Mouse (Mus musculus) lung, adult 2 months (tissue): Measurements from ENCODE around the gene Rps6ka1. TPM values are rescaled to one million over a fixed set of nuclear protein-coding genes. Genes with fewer than 3 reads are reported as not detected.

Experiments used
- DNase-seq: peaks from one replicate; pipeline ENCODE4 v3.0.0; 2022
- H3K4me1 ChIP-seq: fragments of 200-500 bp; 2 replicates; pipeline ENCODE4 v1.6.1; 2011; ENCODE audit warnings: low read length; ENCODE audit not compliant: control insufficient read depth, insufficient read depth
- H3K4me3 ChIP-seq: fragments of 200-500 bp; replicated peaks from 2 replicates; pipeline ENCODE3; 2011; ENCODE audit warnings: low read depth, mild to moderate bottlenecking, control low read depth, low read length; ENCODE audit errors: extremely low read depth
- CTCF ChIP-seq: fragments of 200-500 bp; IDR thresholded peaks from 2 replicates; pipeline ENCODE4 v1.5.1; 2011; ENCODE audit warnings: mild to moderate bottlenecking, low read length, control low read depth; ENCODE audit not compliant: insufficient read depth
- POLR2A ChIP-seq: fragments of 200-500 bp; IDR thresholded peaks from 2 replicates; pipeline ENCODE4 v1.6.1; 2011; ENCODE audit warnings: low read depth, mild to moderate bottlenecking, control low read depth, low read length, borderline replicate concordance; ENCODE audit errors: extremely low read depth
- WGBS: fragments of 180-500 bp; shearing (Covaris S2); methylation state at CpG from one replicate; pipeline ENCODE4 v1.1.7; 2018; 5-methylcytosine and 5-hydroxymethylcytosine counted together
- polyA plus RNA-seq: library from polyadenylated mRNA; depleted of rRNA; stranded (reverse); fragments of >200 nt; gene quantifications from 2 replicates; pipeline ENCODE4 v1.2.3, GENCODE M21; 2012

Rps6ka1 gene
- polyA plus RNA-seq, 1 experiment: 65.6 TPM

GRCm38 (mm10) chr4:133829281-133830070 is 58.1 kb downstream of the Rps6ka1 start:
- H3K4me1 ChIP-seq: peaks cover 2% of the 10 kb centered on the region
- no peak for TF ChIP-seq POLR2A
- TF ChIP-seq CTCF: peak; percentile 57
- 9% methylated on average over 10 of the region's 10 CpGs for WGBS
- DNase-seq: peak; percentile 74
- H3K4me3 ChIP-seq: no peak overlapping the region

- peaks cover 2% of the 10 kb centered on the region for H3K4me1 ChIP-seq
- DNase-seq: no peak
- WGBS: 29% methylated on average over 25 of the region's 25 CpGs
- H3K4me3 ChIP-seq: no peak overlapping the region
- TF ChIP-seq POLR2A: no peak
- TF ChIP-seq CTCF: no peak
Observed at GRCm38 (mm10) chr4:133827887-133828794, 59.5 kb downstream of the Rps6ka1 start.

- Histone ChIP-seq H3K4me3 (no peak overlapping the region), H3K4me1 (peaks cover 2% of the 10 kb centered on the region)
- WGBS: 72% methylated on average over 6 of the region's 6 CpGs
- TF ChIP-seq POLR2A (no peak), CTCF (no peak)
- DNase-seq: no peak
Observed at GRCm38 (mm10) chr4:133827354-133827753, 60.2 kb downstream of the Rps6ka1 start.

- TF ChIP-seq POLR2A: no peak
- TF ChIP-seq CTCF: no peak
- no peak for DNase-seq
- 37% methylated on average over 3 of the region's 3 CpGs for WGBS
- no peak overlapping the region for H3K4me3 ChIP-seq
- H3K4me1 ChIP-seq: peaks cover 2% of the 10 kb centered on the region
Observed at GRCm38 (mm10) chr4:133825731-133826130, 61.9 kb downstream of the Rps6ka1 start.

- peak; percentile 47 for DNase-seq
- Histone ChIP-seq H3K4me3 (peak overlapping the region; percentile 31), H3K4me1 (peaks cover 5% of the 10 kb centered on the region)
- WGBS: 33% methylated on average over 9 of the region's 9 CpGs
- TF ChIP-seq CTCF: no peak
- TF ChIP-seq POLR2A: peak; percentile 63; the same call in 1 of the 2 replicates
Observed at GRCm38 (mm10) chr4:133820806-133821560, 66.6 kb downstream of the Rps6ka1 start.

GRCm38 (mm10) chr4:133820166-133820565 is 67.4 kb downstream of the Rps6ka1 start:
- WGBS: 37% methylated on average over 4 of the region's 4 CpGs
- TF ChIP-seq CTCF (no peak), POLR2A (no peak)

GRCm38 (mm10) chr4:133817356-133817755 is 70.2 kb downstream of the Rps6ka1 start:
- no peak for TF ChIP-seq CTCF
- no peak for TF ChIP-seq POLR2A
- DNase-seq: no peak
- Histone ChIP-seq H3K4me1 (peaks cover 11% of the 10 kb centered on the region), H3K4me3 (no peak overlapping the region)
- WGBS: 87% methylated on average over 5 of the region's 5 CpGs

More at GRCm38 (mm10) chr4:133820166-133820565, 67.4 kb downstream of the Rps6ka1 start:
- Histone ChIP-seq H3K4me1 (peaks cover 9% of the 10 kb centered on the region), H3K4me3 (no peak overlapping the region)
- DNase-seq: peak; percentile 11

- no peak for DNase-seq
- peak overlapping the region; percentile 62 for H3K4me3 ChIP-seq
- no peak for TF ChIP-seq CTCF
- TF ChIP-seq POLR2A: no peak
- H3K4me1 ChIP-seq: peaks cover 11% of the 10 kb centered on the region
- 16% methylated on average over 7 of the region's 7 CpGs for WGBS
Observed at GRCm38 (mm10) chr4:133816504-133816875, 71.1 kb downstream of the Rps6ka1 start.
